In genomic region chr7:89116261-89116664, GRCm38 (mm10) we compare ENCODE assay signal across 11 mouse cellular contexts.
DNase-seq lines count a peak whose midpoint lies in the region; ATAC-seq and TF ChIP-seq lines count a peak whose summit lies in the region.
"Had no signal": no experiment of that assay in that cellular context is flagged by ENCODE, and none has a peak within 500 bp of the region (broad histone marks: within the 10 kb centered on the region; RNA-seq: fewer than 3 reads in every experiment).

No protein-coding gene starts in this region.

- peak; percentile 26 to 28 for DNase-seq in heart, postnatal 10 days
- DNase-seq in liver, embryonic 13.5 days = no peak
- DNase-seq in forebrain, postnatal 0 days = no peak
- DNase-seq in B cell, adult 2 months = no peak
- DNase-seq in left cerebral cortex, adult 11 months (ENCODE audit: low spot score) = no peak
- DNase-seq: gastrocnemius, postnatal 36 days; layer of hippocampus, adult 9-11 months had no signal

- peak overlapping the region; percentile 24; the same call in 1 of the 2 replicates for H3K27ac ChIP-seq in liver, embryonic 13.5 days
- peak overlapping the region; percentile 2 for H3K27ac ChIP-seq in stomach, embryonic 16.5 days (ENCODE audit: low read length)
- H3K27ac ChIP-seq in forebrain, postnatal 0 days (ENCODE audit: low read depth, low read length) = no peak overlapping the region
- H3K27ac ChIP-seq: midbrain, embryonic 10.5 days had no signal

- no peak overlapping the region for H3K4me2 ChIP-seq in liver, embryonic 13.5 days
- H3K4me2 ChIP-seq in stomach, embryonic 16.5 days (ENCODE audit: low read depth, low read length) = no peak overlapping the region
- H3K4me2 ChIP-seq in forebrain, postnatal 0 days (ENCODE audit: low read depth) = no peak overlapping the region

- intact Hi-C loops in heart, postnatal 10 days (cut with DNase I) = no loop called here

- no peaks in the 10 kb centered on the region for H3K36me3 ChIP-seq in megakaryocyte, embryonic 14.5 days (replicated peaks; ENCODE audit: low read length)
- H3K36me3 ChIP-seq in liver, embryonic 13.5 days = no peaks in the 10 kb centered on the region
- H3K36me3 ChIP-seq in stomach, embryonic 16.5 days (ENCODE audit: control insufficient read depth, insufficient read depth, low read length) = no peaks in the 10 kb centered on the region
- H3K36me3 ChIP-seq in forebrain, postnatal 0 days (ENCODE audit: insufficient read depth) = no peaks in the 10 kb centered on the region
- H3K36me3 ChIP-seq: midbrain, embryonic 10.5 days had no signal

- no peak for ATAC-seq in megakaryocyte, adult 5-6 weeks (ENCODE audit: poor library complexity, severe bottlenecking)
- no peak for ATAC-seq in liver, embryonic 13.5 days (ENCODE audit: low read depth)
- no peak for ATAC-seq in stomach, embryonic 16.5 days (ENCODE audit: insufficient read depth, low FRiP score)
- no peak for ATAC-seq in forebrain, postnatal 0 days

- no peaks in the 10 kb centered on the region for H3K27me3 ChIP-seq in megakaryocyte, embryonic 14.5 days (replicated peaks)
- H3K27me3 ChIP-seq in liver, embryonic 13.5 days = no peaks in the 10 kb centered on the region
- no peaks in the 10 kb centered on the region for H3K27me3 ChIP-seq in stomach, embryonic 16.5 days (ENCODE audit: control insufficient read depth, insufficient read depth, low read length)
- H3K27me3 ChIP-seq in forebrain, postnatal 0 days (ENCODE audit: insufficient read depth, low read length) = no peaks in the 10 kb centered on the region

- peak overlapping the region; percentile 9 for H3K4me3 ChIP-seq in megakaryocyte, embryonic 14.5 days (replicated peaks)
- no peak overlapping the region for H3K4me3 ChIP-seq in liver, embryonic 13.5 days (replicated peaks)
- H3K4me3 ChIP-seq in stomach, embryonic 16.5 days (replicated peaks; ENCODE audit: low read length) = no peak overlapping the region
- no peak overlapping the region for H3K4me3 ChIP-seq in forebrain, postnatal 0 days (ENCODE audit: low read depth, low read length)
- H3K4me3 ChIP-seq: midbrain, embryonic 10.5 days had no signal

- no peak for TF ChIP-seq CTCF in forebrain, postnatal 0 days (IDR thresholded peaks at IDR 0.05; ENCODE audit: low read depth)

- H3K4me1 ChIP-seq in megakaryocyte, embryonic 14.5 days = peaks cover 19% of the 10 kb centered on the region
- no peaks in the 10 kb centered on the region for H3K4me1 ChIP-seq in liver, embryonic 13.5 days (replicated peaks)
- H3K4me1 ChIP-seq in stomach, embryonic 16.5 days (ENCODE audit: control insufficient read depth, insufficient read depth, low read length) = no peaks in the 10 kb centered on the region
- H3K4me1 ChIP-seq in forebrain, postnatal 0 days (ENCODE audit: insufficient read depth) = no peaks in the 10 kb centered on the region
- H3K4me1 ChIP-seq: midbrain, embryonic 10.5 days had no signal

- 44% methylated on average over 1 of the region's 1 CpGs for WGBS in liver, embryonic 13.5 days (ENCODE audit: insufficient replicate concordance)
- WGBS in stomach, embryonic 16.5 days = 41% methylated on average over 1 of the region's 1 CpGs
- WGBS in forebrain, postnatal 0 days = 36% methylated on average over 1 of the region's 1 CpGs

- no peaks in the 10 kb centered on the region for H3K9me3 ChIP-seq in megakaryocyte, embryonic 14.5 days
- no peaks in the 10 kb centered on the region for H3K9me3 ChIP-seq in liver, embryonic 13.5 days (replicated peaks)
- no peaks in the 10 kb centered on the region for H3K9me3 ChIP-seq in stomach, embryonic 16.5 days (replicated peaks; ENCODE audit: control insufficient read depth, low read length)
- H3K9me3 ChIP-seq in forebrain, postnatal 0 days (ENCODE audit: low read length) = no peaks in the 10 kb centered on the region
- H3K9me3 ChIP-seq: midbrain, embryonic 10.5 days had no signal

- H3K9ac ChIP-seq in liver, embryonic 13.5 days = no peak overlapping the region
- no peak overlapping the region for H3K9ac ChIP-seq in stomach, embryonic 16.5 days (ENCODE audit: low read length)
- H3K9ac ChIP-seq in forebrain, postnatal 0 days = no peak overlapping the region

Comparison
In these comparisons a context has a peak if more than half of its experiments do, and no peak if none do; other contexts are left out.
1. DNase-seq: peak in heart, postnatal 10 days (2 of 2); none in liver, embryonic 13.5 days (single experiment), forebrain, postnatal 0 days (single experiment), B cell, adult 2 months (0 of 2) and left cerebral cortex, adult 11 months (single experiment).